Mouse (Mus musculus) testis, adult 2 months (tissue): Measurements from ENCODE around the gene Lingo1. TPM values are rescaled to one million over a fixed set of nuclear protein-coding genes. Genes with fewer than 3 reads are reported as not detected.

Experiments
- H3K27ac ChIP-seq: fragments of 200-500 bp; 2 replicates; pipeline ENCODE4 v1.5.1; 2012; ENCODE audit warnings: low read depth, low read length; ENCODE audit not compliant: control insufficient read depth, insufficient read depth
- H3K27me3 ChIP-seq: fragments of 200-500 bp; 2 replicates; pipeline ENCODE4 v1.6.1; 2012; ENCODE audit warnings: mild to moderate bottlenecking, low read length, moderate library complexity; ENCODE audit not compliant: control insufficient read depth, insufficient read depth
- H3K36me3 ChIP-seq: fragments of 200-500 bp; 2 replicates; pipeline ENCODE4 v1.6.1; 2012; ENCODE audit warnings: mild to moderate bottlenecking, low read length; ENCODE audit not compliant: control insufficient read depth, insufficient read depth
- H3K4me1 ChIP-seq: fragments of 200-500 bp; 2 replicates; pipeline ENCODE4 v1.6.1; 2012; ENCODE audit warnings: low read length; ENCODE audit not compliant: control insufficient read depth, insufficient read depth
- H3K4me3 ChIP-seq: fragments of 200-500 bp; 2 replicates; pipeline ENCODE4 v1.5.1; 2012; ENCODE audit warnings: low read depth, mild to moderate bottlenecking, low read length, moderate library complexity, mixed read lengths; ENCODE audit not compliant: control insufficient read depth
- CTCF ChIP-seq: fragments of 200-500 bp; IDR thresholded peaks from 2 replicates; pipeline ENCODE4 v1.5.1; 2012; ENCODE audit warnings: low read depth, mild to moderate bottlenecking, inconsistent platforms, low read length, moderate library complexity; ENCODE audit not compliant: control insufficient read depth, insufficient read depth, insufficient replicate concordance
- POLR2A ChIP-seq: fragments of 200-500 bp; IDR thresholded peaks from 2 replicates; pipeline ENCODE4 v1.6.1; 2012; ENCODE audit warnings: low read depth, mild to moderate bottlenecking, inconsistent platforms, low read length, moderate library complexity; ENCODE audit not compliant: control insufficient read depth
- polyA plus RNA-seq: library from polyadenylated mRNA; depleted of rRNA; stranded (reverse); fragments of >200 nt; gene quantifications from 2 replicates; pipeline ENCODE4 v1.2.3, GENCODE M21; 2012

Lingo1 gene
- polyA plus RNA-seq, 1 experiment = 6.8 TPM

- no peak overlapping the region for H3K27ac ChIP-seq
- peaks cover 7% of the 10 kb centered on the region for H3K4me1 ChIP-seq
- H3K4me3 ChIP-seq = no peak overlapping the region
- TF ChIP-seq CTCF = no peak
- TF ChIP-seq POLR2A = no peak
- H3K27me3 ChIP-seq = no peaks in the 10 kb centered on the region; the same call in 1 of the 2 replicates
- H3K36me3 ChIP-seq = no peaks in the 10 kb centered on the region
Measured at GRCm38 (mm10) chr9:56636766-56637402, 159.4 kb downstream of the Lingo1 start.

GRCm38 (mm10) chr9:56636214-56636613, 160.1 kb downstream of the Lingo1 start:
- TF ChIP-seq CTCF (peak; percentile 97), POLR2A (0 out of 2 replicates have a peak, but pooled peaks have one; percentile 18)
- Histone ChIP-seq H3K4me3 (peak overlapping the region; percentile 30; the same call in 1 of the 2 replicates), H3K27me3 (no peaks in the 10 kb centered on the region; the same call in 1 of the 2 replicates), H3K4me1 (peaks cover 7% of the 10 kb centered on the region), H3K27ac (no peak overlapping the region), H3K36me3 (no peaks in the 10 kb centered on the region)

GRCm38 (mm10) chr9:56635498-56636121, 160.7 kb downstream of the Lingo1 start:
- Histone ChIP-seq H3K36me3 (no peaks in the 10 kb centered on the region), H3K4me1 (peaks cover 7% of the 10 kb centered on the region), H3K27me3 (no peaks in the 10 kb centered on the region; the same call in 1 of the 2 replicates), H3K4me3 (peak overlapping the region; percentile 30), H3K27ac (no peak overlapping the region)
- TF ChIP-seq POLR2A (no peak), CTCF (0 out of 2 replicates have a peak, but pooled peaks have one; percentile 11)

GRCm38 (mm10) chr9:56635121-56635497, 161.2 kb downstream of the Lingo1 start:
- no peaks in the 10 kb centered on the region for H3K36me3 ChIP-seq
- TF ChIP-seq POLR2A (no peak), CTCF (no peak)
- peak overlapping the region; percentile 19 for H3K4me3 ChIP-seq
- H3K27me3 ChIP-seq = no peaks in the 10 kb centered on the region; the same call in 1 of the 2 replicates
- H3K4me1 ChIP-seq = peaks cover 7% of the 10 kb centered on the region
- no peak overlapping the region for H3K27ac ChIP-seq

- Histone ChIP-seq H3K27me3 (no peaks in the 10 kb centered on the region; the same call in 1 of the 2 replicates), H3K4me3 (no peak overlapping the region; the same call in 1 of the 2 replicates), H3K36me3 (no peaks in the 10 kb centered on the region), H3K27ac (no peak overlapping the region), H3K4me1 (peaks cover 7% of the 10 kb centered on the region)
- no peak for TF ChIP-seq POLR2A
- TF ChIP-seq CTCF = no peak
Measured at GRCm38 (mm10) chr9:56634406-56635120, 161.7 kb downstream of the Lingo1 start.

GRCm38 (mm10) chr9:56633449-56634225, 162.6 kb downstream of the Lingo1 start:
- Histone ChIP-seq H3K36me3 (no peaks in the 10 kb centered on the region), H3K4me1 (peaks cover 7% of the 10 kb centered on the region), H3K27me3 (no peaks in the 10 kb centered on the region; the same call in 1 of the 2 replicates), H3K27ac (no peak overlapping the region), H3K4me3 (no peak overlapping the region)
- TF ChIP-seq CTCF (no peak), POLR2A (no peak)

- Histone ChIP-seq H3K27ac (no peak overlapping the region), H3K4me1 (peaks cover 5% of the 10 kb centered on the region), H3K4me3 (no peak overlapping the region), H3K27me3 (no peaks in the 10 kb centered on the region; the same call in 1 of the 2 replicates), H3K36me3 (no peaks in the 10 kb centered on the region)
- TF ChIP-seq POLR2A = no peak
- TF ChIP-seq CTCF = no peak
Measured at GRCm38 (mm10) chr9:56630945-56631344, 165.3 kb downstream of the Lingo1 start.
